Mouse (Mus musculus) megakaryocyte, embryonic 14.5 days (primary cell): ENCODE data around the gene Ngly1. TPM values are rescaled to one million over a fixed set of nuclear protein-coding genes. Genes with fewer than 3 reads are reported as not detected.

Experiments
- H3K27me3 ChIP-seq: replicated peaks from 2 replicates; pipeline ENCODE3; 2012; ENCODE audit warnings: inconsistent platforms
- H3K36me3 ChIP-seq: replicated peaks from 2 replicates; pipeline ENCODE3; 2012; ENCODE audit warnings: low read length, inconsistent platforms, mixed read lengths
- H3K4me1 ChIP-seq: 2 replicates; pipeline ENCODE4 v1.6.1; 2012; ENCODE audit warnings: inconsistent platforms
- H3K4me3 ChIP-seq: replicated peaks from 2 replicates; pipeline ENCODE3; 2012; ENCODE audit warnings: moderate library complexity, mild to moderate bottlenecking, inconsistent platforms
- H3K9me3 ChIP-seq: 2 replicates; pipeline ENCODE4 v1.6.1; 2012; ENCODE audit warnings: inconsistent platforms
- FLI1 ChIP-seq: IDR thresholded peaks from 2 replicates; pipeline ENCODE4 v1.6.1; 2012; ENCODE audit warnings: low read length, inconsistent platforms, mixed read lengths
- GATA1 ChIP-seq: IDR thresholded peaks from 3 replicates; pipeline ENCODE4 v1.6.1; 2012; ENCODE audit warnings: mixed read lengths, low read length, inconsistent platforms, borderline replicate concordance
- polyA plus RNA-seq: library from polyadenylated mRNA; stranded (reverse); fragments of >175 nt; gene quantifications from 2 replicates; pipeline ENCODE4 v1.2.3, GENCODE M21; 2012; ENCODE audit warnings: low replicate concordance; ENCODE audit not compliant: insufficient read depth

Ngly1 gene
- polyA plus RNA-seq, 1 experiment = 141 TPM

GRCm38 (mm10) chr14:16255745-16256144 is 6.7 kb downstream of the Ngly1 start:
- TF ChIP-seq FLI1 = no peak
- no peak for TF ChIP-seq GATA1
- H3K36me3 ChIP-seq = peaks cover 62% of the 10 kb centered on the region
- H3K4me3 ChIP-seq = no peak overlapping the region

GRCm38 (mm10) chr14:16256209-16256608 is 7.1 kb downstream of the Ngly1 start:
- Histone ChIP-seq H3K4me3 (peak overlapping the region; percentile 48), H3K36me3 (peaks cover 67% of the 10 kb centered on the region)
- no peak for TF ChIP-seq GATA1
- no peak for TF ChIP-seq FLI1

More at GRCm38 (mm10) chr14:16255745-16256144, 6.7 kb downstream of the Ngly1 start:
- H3K9me3 ChIP-seq = no peaks in the 10 kb centered on the region
- peaks cover 75% of the 10 kb centered on the region for H3K4me1 ChIP-seq
- H3K27me3 ChIP-seq = no peaks in the 10 kb centered on the region

GRCm38 (mm10) chr14:16260541-16260940 is 11.5 kb downstream of the Ngly1 start:
- TF ChIP-seq FLI1 = no peak
- no peak for TF ChIP-seq GATA1
- Histone ChIP-seq H3K4me3 (no peak overlapping the region), H3K9me3 (no peaks in the 10 kb centered on the region), H3K36me3 (peaks cover 85% of the 10 kb centered on the region), H3K4me1 (peaks cover 39% of the 10 kb centered on the region), H3K27me3 (no peaks in the 10 kb centered on the region)

More at GRCm38 (mm10) chr14:16256209-16256608, 7.1 kb downstream of the Ngly1 start:
- H3K9me3 ChIP-seq = no peaks in the 10 kb centered on the region
- H3K27me3 ChIP-seq = no peaks in the 10 kb centered on the region
- peaks cover 71% of the 10 kb centered on the region for H3K4me1 ChIP-seq

GRCm38 (mm10) chr14:16261869-16262268 is 12.8 kb downstream of the Ngly1 start:
- Histone ChIP-seq H3K4me1 (peaks cover 26% of the 10 kb centered on the region; the same call in 1 of the 2 replicates), H3K4me3 (no peak overlapping the region), H3K9me3 (no peaks in the 10 kb centered on the region), H3K27me3 (no peaks in the 10 kb centered on the region), H3K36me3 (peaks cover 83% of the 10 kb centered on the region)
- no peak for TF ChIP-seq FLI1
- TF ChIP-seq GATA1 = no peak

- Histone ChIP-seq H3K27me3 (no peaks in the 10 kb centered on the region), H3K4me1 (peaks cover 4% of the 10 kb centered on the region; the same call in 1 of the 2 replicates), H3K36me3 (peaks cover 79% of the 10 kb centered on the region), H3K4me3 (no peak overlapping the region), H3K9me3 (no peaks in the 10 kb centered on the region)
- TF ChIP-seq FLI1 (no peak), GATA1 (no peak)
Measured at GRCm38 (mm10) chr14:16267028-16267427, 17.9 kb downstream of the Ngly1 start.

- H3K36me3 ChIP-seq = peaks cover 81% of the 10 kb centered on the region
- TF ChIP-seq GATA1 (no peak), FLI1 (no peak)
Measured at GRCm38 (mm10) chr14:16269776-16270175, 20.7 kb downstream of the Ngly1 start.

GRCm38 (mm10) chr14:16273677-16274076 is 24.6 kb downstream of the Ngly1 start:
- Histone ChIP-seq H3K4me3 (no peak overlapping the region), H3K9me3 (no peaks in the 10 kb centered on the region)
- no peak for TF ChIP-seq GATA1
- TF ChIP-seq FLI1 = no peak

More at GRCm38 (mm10) chr14:16269776-16270175, 20.7 kb downstream of the Ngly1 start:
- peaks cover 9% of the 10 kb centered on the region; the same call in 1 of the 2 replicates for H3K4me1 ChIP-seq
- H3K27me3 ChIP-seq = no peaks in the 10 kb centered on the region
- no peak overlapping the region for H3K4me3 ChIP-seq
- no peaks in the 10 kb centered on the region for H3K9me3 ChIP-seq

GRCm38 (mm10) chr14:16279196-16279595 is 30.1 kb downstream of the Ngly1 start:
- no peak overlapping the region for H3K4me3 ChIP-seq
- no peaks in the 10 kb centered on the region for H3K27me3 ChIP-seq
- peaks cover 71% of the 10 kb centered on the region for H3K36me3 ChIP-seq
- H3K9me3 ChIP-seq = no peaks in the 10 kb centered on the region
- no peaks in the 10 kb centered on the region; the same call in 1 of the 2 replicates for H3K4me1 ChIP-seq
- TF ChIP-seq GATA1 (no peak), FLI1 (no peak)

More at GRCm38 (mm10) chr14:16273677-16274076, 24.6 kb downstream of the Ngly1 start:
- H3K4me1 ChIP-seq = peaks cover 6% of the 10 kb centered on the region; the same call in 1 of the 2 replicates
- H3K27me3 ChIP-seq = no peaks in the 10 kb centered on the region
- H3K36me3 ChIP-seq = peaks cover 68% of the 10 kb centered on the region

GRCm38 (mm10) chr14:16283966-16284365 is 34.9 kb downstream of the Ngly1 start:
- no peaks in the 10 kb centered on the region for H3K27me3 ChIP-seq
- no peaks in the 10 kb centered on the region; the same call in 1 of the 2 replicates for H3K4me1 ChIP-seq
- peaks cover 50% of the 10 kb centered on the region for H3K36me3 ChIP-seq
- H3K9me3 ChIP-seq = no peaks in the 10 kb centered on the region
- H3K4me3 ChIP-seq = no peak overlapping the region
- no peak for TF ChIP-seq GATA1
- no peak for TF ChIP-seq FLI1

- no peaks in the 10 kb centered on the region for H3K27me3 ChIP-seq
- no peak overlapping the region for H3K4me3 ChIP-seq
- no peaks in the 10 kb centered on the region for H3K9me3 ChIP-seq
- peaks cover 35% of the 10 kb centered on the region for H3K4me1 ChIP-seq
- peaks cover 76% of the 10 kb centered on the region for H3K36me3 ChIP-seq
- TF ChIP-seq FLI1 = no peak
- TF ChIP-seq GATA1 = no peak
Measured at GRCm38 (mm10) chr14:16292371-16292770, 43.3 kb downstream of the Ngly1 start.
